Mouse (Mus musculus) myocyte (in vitro differentiated cells): ENCODE results near the gene Rab5c. TPM values are rescaled to one million over a fixed set of nuclear protein-coding genes. Genes with fewer than 3 reads are reported as not detected.

Experiments
- H3K27me3 ChIP-seq: one replicate; pipeline ENCODE4 v1.6.1; 2011; ENCODE audit not compliant: control insufficient read depth, insufficient read depth, insufficient read length
- H3K36me3 ChIP-seq: one replicate; pipeline ENCODE4 v1.6.1; 2011; ENCODE audit not compliant: control insufficient read depth, insufficient read depth
- H3K4me2 ChIP-seq: one replicate; pipeline ENCODE4 v1.6.1; 2011; ENCODE audit warnings: low read depth, control low read depth
- H3K4me3 ChIP-seq: one replicate; pipeline ENCODE4 v1.5.1; 2011; ENCODE audit warnings: mild to moderate bottlenecking, control low read depth, moderate library complexity
- H3K79me2 ChIP-seq: one replicate; pipeline ENCODE4 v1.6.1; 2011; ENCODE audit not compliant: control insufficient read depth, insufficient read depth
- H3ac ChIP-seq: one replicate; pipeline ENCODE4 v1.6.1; 2011; ENCODE audit not compliant: control insufficient read depth, insufficient read length
- CEBPB ChIP-seq: IDR thresholded peaks from 2 replicates; pipeline ENCODE4 v1.6.1; 2011; ENCODE audit warnings: mild to moderate bottlenecking, moderate library complexity; ENCODE audit not compliant: poor library complexity, insufficient read depth, severe bottlenecking
- E2F4 ChIP-seq: IDR thresholded peaks from one replicate; pipeline ENCODE4 v1.6.1; 2011; ENCODE audit warnings: mild to moderate bottlenecking, control low read depth, moderate library complexity; ENCODE audit not compliant: insufficient read depth
- MAX ChIP-seq: IDR thresholded peaks from one replicate; pipeline ENCODE4 v1.6.1; 2011; ENCODE audit warnings: low read depth, mild to moderate bottlenecking, control low read depth
- MYOD1 ChIP-seq, 3 experiments: IDR thresholded peaks; one replicate each; pipeline ENCODE4 v1.6.1; 2011; ENCODE audit warnings: control low read depth in 2 of 3, low read depth in 2 of 3, mild to moderate bottlenecking in 2 of 3, moderate library complexity in 1 of 3; ENCODE audit not compliant: insufficient read length in 2 of 3, control insufficient read depth in 1 of 3
- MYOG ChIP-seq, 3 experiments: IDR thresholded peaks; one replicate each; pipeline ENCODE4 v1.6.1; 2011; ENCODE audit warnings: control low read depth in 2 of 3, low read depth in 2 of 3, mild to moderate bottlenecking in 2 of 3; ENCODE audit not compliant: insufficient read length in 2 of 3, control insufficient read depth in 1 of 3, insufficient read depth in 1 of 3
- POLR2A ChIP-seq: IDR thresholded peaks from one replicate; pipeline ENCODE4 v1.6.1; 2011; ENCODE audit warnings: low read depth, mild to moderate bottlenecking, control low read depth, moderate library complexity; ENCODE audit not compliant: insufficient read length
- POLR2AphosphoS2 ChIP-seq: IDR thresholded peaks from one replicate; pipeline ENCODE4 v1.6.1; 2011; ENCODE audit warnings: low read depth, control low read depth; ENCODE audit not compliant: insufficient read length
- REST ChIP-seq: IDR thresholded peaks from one replicate; pipeline ENCODE4 v1.6.1; 2011; ENCODE audit warnings: mild to moderate bottlenecking, control low read depth, moderate library complexity; ENCODE audit not compliant: insufficient read depth, insufficient read length
- SRF ChIP-seq: IDR thresholded peaks from one replicate; pipeline ENCODE4 v1.6.1; 2011; ENCODE audit warnings: low read depth; ENCODE audit not compliant: control insufficient read depth, insufficient read length
- TCF12 ChIP-seq: IDR thresholded peaks from one replicate; pipeline ENCODE4 v1.6.1; 2011; ENCODE audit warnings: mild to moderate bottlenecking, control low read depth; ENCODE audit not compliant: poor library complexity, insufficient read depth, severe bottlenecking
- TCF3 ChIP-seq: IDR thresholded peaks from one replicate; pipeline ENCODE4 v1.6.1; 2011; ENCODE audit warnings: low read depth, control low read depth; ENCODE audit not compliant: insufficient read length
- USF1 ChIP-seq: IDR thresholded peaks from one replicate; pipeline ENCODE4 v1.6.1; 2011; ENCODE audit warnings: low read depth, mild to moderate bottlenecking, control low read depth, moderate library complexity
- polyA plus RNA-seq: library from polyadenylated mRNA; unstranded; fragments of >200 nt; fragmentation: generic; extraction: Trizol; gene quantifications from one replicate; pipeline ENCODE4 v1.2.1, GENCODE M21; 2012; ENCODE audit warnings: missing spikeins

The Rab5c gene
- polyA plus RNA-seq, 1 experiment: 128 TPM

DNA sequence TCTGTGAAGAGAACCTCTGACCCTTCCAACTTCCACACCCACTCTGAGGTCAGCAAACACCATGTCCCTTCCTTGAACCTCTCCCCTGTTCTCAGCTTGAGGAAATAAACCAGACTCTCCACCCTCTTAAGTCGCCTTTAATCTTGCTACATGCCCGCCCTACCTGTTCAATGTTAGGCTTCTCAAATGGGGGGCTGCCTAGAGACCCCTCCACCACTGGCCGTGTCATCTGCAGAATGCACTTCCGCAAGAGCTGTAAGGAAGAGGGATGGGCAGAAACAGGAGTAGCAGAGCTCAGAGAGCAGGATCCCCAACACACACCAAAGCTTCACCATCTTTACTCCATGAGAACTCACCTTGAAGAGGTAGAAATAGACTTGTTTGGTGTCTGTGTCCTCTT, 27.0 kb downstream of the Rab5c start:
- no peak overlapping the region for H3K4me2 ChIP-seq
- H3ac ChIP-seq: no peak overlapping the region
- peaks cover 19% of the 10 kb centered on the region for H3K36me3 ChIP-seq
- peak overlapping the region; percentile 39 for H3K4me3 ChIP-seq
- no peaks in the 10 kb centered on the region for H3K79me2 ChIP-seq
- TF ChIP-seq MAX (no peak), TCF3 (no peak), USF1 (no peak), MYOG (IDR thresholded peaks at IDR 0.05; ENCODE audit: control insufficient read depth in 1 of 3, insufficient read depth in 1 of 3, insufficient read length in 2 of 3, low read depth in 2 of 3) (no peak), POLR2AphosphoS2 (no peak), REST (no peak), POLR2A (no peak), CEBPB (no peak), TCF12 (no peak), SRF (no peak), E2F4 (no peak), MYOD1 (IDR thresholded peaks at IDR 0.05; ENCODE audit: control insufficient read depth in 1 of 3, insufficient read length in 2 of 3, low read depth in 2 of 3) (no peak)
- H3K27me3 ChIP-seq: no peaks in the 10 kb centered on the region

- no peak overlapping the region for H3K4me3 ChIP-seq
- TF ChIP-seq SRF (no peak), TCF12 (no peak), E2F4 (no peak), MYOD1 (IDR thresholded peaks at IDR 0.05; ENCODE audit: control insufficient read depth in 1 of 3, insufficient read length in 2 of 3, low read depth in 2 of 3) (no peak), USF1 (no peak), CEBPB (no peak), MAX (no peak), REST (no peak), POLR2AphosphoS2 (no peak), POLR2A (no peak)
- H3K79me2 ChIP-seq: no peaks in the 10 kb centered on the region
- no peak overlapping the region for H3ac ChIP-seq
- peaks cover 18% of the 10 kb centered on the region for H3K36me3 ChIP-seq
- H3K4me2 ChIP-seq: no peak overlapping the region
- no peaks in the 10 kb centered on the region for H3K27me3 ChIP-seq
Measured at GRCm38 (mm10) chr11:100710528-100710927, 27.5 kb downstream of the Rab5c start.

- no peaks in the 10 kb centered on the region for H3K27me3 ChIP-seq
- no peak for TF ChIP-seq USF1
- TF ChIP-seq MYOD1 (IDR thresholded peaks at IDR 0.05; ENCODE audit: control insufficient read depth in 1 of 3, insufficient read length in 2 of 3, low read depth in 2 of 3): no peak
- no peak for TF ChIP-seq TCF3
- no peak for TF ChIP-seq MAX
- TF ChIP-seq REST: no peak
- no peak for TF ChIP-seq POLR2A
- TF ChIP-seq CEBPB: no peak
- TF ChIP-seq POLR2AphosphoS2: no peak
- TF ChIP-seq MYOG (IDR thresholded peaks at IDR 0.05; ENCODE audit: control insufficient read depth in 1 of 3, insufficient read depth in 1 of 3, insufficient read length in 2 of 3, low read depth in 2 of 3): no peak
- no peak for TF ChIP-seq E2F4
- no peak for TF ChIP-seq TCF12
- no peak for TF ChIP-seq SRF
- no peak overlapping the region for H3ac ChIP-seq
- peaks cover 16% of the 10 kb centered on the region for H3K36me3 ChIP-seq
- no peak overlapping the region for H3K4me3 ChIP-seq
- H3K4me2 ChIP-seq: no peak overlapping the region
- no peaks in the 10 kb centered on the region for H3K79me2 ChIP-seq
Measured at GRCm38 (mm10) chr11:100709201-100709810, 28.7 kb downstream of the Rab5c start.

GRCm38 (mm10) chr11:100705095-100705747, 32.8 kb downstream of the Rab5c start:
- Histone ChIP-seq H3K4me2 (no peak overlapping the region), H3K36me3 (peaks cover 16% of the 10 kb centered on the region), H3K79me2 (no peaks in the 10 kb centered on the region), H3K4me3 (no peak overlapping the region), H3ac (no peak overlapping the region), H3K27me3 (no peaks in the 10 kb centered on the region)
- TF ChIP-seq MYOD1 (IDR thresholded peaks at IDR 0.05; ENCODE audit: control insufficient read depth in 1 of 3, insufficient read length in 2 of 3, low read depth in 2 of 3) (no peak), CEBPB (no peak), MYOG (IDR thresholded peaks at IDR 0.05; ENCODE audit: control insufficient read depth in 1 of 3, insufficient read depth in 1 of 3, insufficient read length in 2 of 3, low read depth in 2 of 3) (no peak), REST (no peak), TCF3 (no peak), E2F4 (no peak), USF1 (no peak), TCF12 (no peak)
